Mouse (Mus musculus) inflammation-experienced regulatory T-cells, adult 6 months (primary cell): ENCODE results near the gene Sh3bp2. TPM values are rescaled to one million over a fixed set of nuclear protein-coding genes. Genes with fewer than 3 reads are reported as not detected.
A peak's percentile ranks its signal among the peaks of the same experiment; 100 is the strongest.

Source experiments
- ATAC-seq: one replicate; pipeline ENCODE4 v1.8.0; 2017
- polyA plus RNA-seq, 3 experiments: library from polyadenylated mRNA; unstranded; fragments of 100-300 nt; shearing (Covaris generic); gene quantifications; one replicate each; pipeline ENCODE4 v1.2.1; 2017

The Sh3bp2 gene
- 10 to 100 TPM in 2 of 3 experiments, 1 to 10 TPM in 1; 4.0 to 15.0 (median 10.2) TPM for polyA plus RNA-seq

- peak; percentile 90 for ATAC-seq
These were observed at the start of gene Sh3bp2 for GRCm38 (mm10) chr5:34525663-34526476. TSS of gene Sh3bp2 (plus strand) at chr5:34525838.

GRCm38 (mm10) chr5:34480926-34481325 lies 44.7 kb upstream of the Sh3bp2 start:
- no peak for ATAC-seq

DNA sequence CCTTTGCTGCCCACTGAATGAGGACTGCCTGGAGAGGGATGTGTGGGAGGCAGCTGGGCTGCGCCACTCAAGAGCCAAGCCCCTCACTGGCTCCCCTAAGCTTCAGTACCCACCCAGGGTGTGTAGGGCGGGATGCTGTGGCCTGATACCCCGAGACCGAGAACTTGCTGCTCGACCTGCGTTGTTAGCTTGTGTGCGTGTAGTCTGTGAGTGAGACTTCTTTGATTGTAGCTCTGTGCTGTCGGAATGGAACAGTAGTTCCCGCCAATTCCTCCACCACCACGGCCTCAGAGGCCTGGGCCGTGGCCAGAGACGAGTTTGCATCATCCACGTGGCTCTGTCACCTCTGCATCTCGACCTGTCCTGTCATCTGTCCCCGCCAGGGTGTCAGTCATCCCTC lies 39.9 kb upstream of the Sh3bp2 start:
- no peak for ATAC-seq

DNA sequence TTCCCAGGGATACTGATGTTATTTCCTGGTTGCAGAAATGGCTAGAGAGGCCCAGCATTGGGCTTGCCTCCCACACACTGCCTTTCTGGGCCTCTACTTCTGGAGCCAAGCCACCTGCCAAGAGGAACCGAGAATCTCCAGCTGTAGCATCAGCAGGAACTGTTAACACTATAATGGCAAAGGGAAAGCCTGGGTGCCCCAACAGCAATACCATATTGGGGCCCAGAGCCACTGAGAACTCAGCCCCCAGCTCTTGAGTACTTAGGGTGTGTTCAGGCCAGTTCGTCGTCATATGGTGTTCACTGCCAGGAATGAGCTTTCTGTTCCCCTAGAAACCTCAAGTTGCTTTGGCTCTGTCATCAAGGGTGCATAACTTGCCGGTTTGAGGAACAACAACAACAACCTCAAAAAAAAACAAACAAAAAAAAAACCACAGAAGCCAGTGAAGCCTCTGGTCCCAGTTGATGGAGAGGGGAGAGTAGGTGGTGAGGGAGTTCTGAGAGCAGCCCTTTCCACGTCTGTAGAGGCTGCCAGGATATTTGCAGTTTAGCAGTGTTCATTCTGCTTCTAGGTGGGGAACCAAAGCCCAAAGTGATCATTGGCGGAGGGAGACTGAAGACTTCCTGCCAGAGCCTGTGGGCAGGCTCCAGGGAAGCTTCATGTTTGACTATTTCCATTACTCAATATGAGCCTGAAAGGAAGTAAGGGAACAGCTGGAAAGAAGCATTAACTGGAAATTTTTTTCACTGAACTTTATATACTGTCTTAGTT lies 38.1 kb upstream of the Sh3bp2 start:
- no peak for ATAC-seq

- no peak for ATAC-seq
These were observed 36.8 kb upstream of the Sh3bp2 start for GRCm38 (mm10) chr5:34488741-34489417.

- no peak for ATAC-seq
These were observed 36.2 kb upstream of the Sh3bp2 start for GRCm38 (mm10) chr5:34489418-34489787.

DNA sequence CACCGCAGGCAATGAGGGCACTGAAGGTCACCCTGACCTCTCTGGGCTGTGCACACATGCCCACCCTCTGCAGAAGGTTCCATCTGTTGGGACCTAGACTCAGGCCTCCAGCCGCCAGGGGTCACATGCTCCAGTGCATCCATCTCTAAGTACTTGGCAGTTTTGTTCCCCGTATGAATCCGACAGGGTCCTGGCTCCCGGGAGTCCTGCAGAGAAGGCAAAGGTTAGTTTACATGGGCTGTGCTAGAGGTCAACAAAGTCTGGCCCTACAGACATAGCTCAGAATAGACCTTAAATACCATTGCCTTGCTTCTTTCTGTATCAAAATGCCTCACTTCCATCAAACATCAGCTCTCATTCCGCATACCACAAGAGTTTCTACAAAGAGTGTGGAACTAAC lies 28.9 kb upstream of the Sh3bp2 start:
- ATAC-seq: no peak

- ATAC-seq: peak; percentile 58
These were observed 24.8 kb upstream of the Sh3bp2 start for GRCm38 (mm10) chr5:34500886-34501285.

- peak; percentile 78 for ATAC-seq
These were observed 24.1 kb upstream of the Sh3bp2 start for GRCm38 (mm10) chr5:34501588-34501987.

- ATAC-seq: no peak
These were observed 23.2 kb upstream of the Sh3bp2 start for GRCm38 (mm10) chr5:34502411-34502810.

DNA sequence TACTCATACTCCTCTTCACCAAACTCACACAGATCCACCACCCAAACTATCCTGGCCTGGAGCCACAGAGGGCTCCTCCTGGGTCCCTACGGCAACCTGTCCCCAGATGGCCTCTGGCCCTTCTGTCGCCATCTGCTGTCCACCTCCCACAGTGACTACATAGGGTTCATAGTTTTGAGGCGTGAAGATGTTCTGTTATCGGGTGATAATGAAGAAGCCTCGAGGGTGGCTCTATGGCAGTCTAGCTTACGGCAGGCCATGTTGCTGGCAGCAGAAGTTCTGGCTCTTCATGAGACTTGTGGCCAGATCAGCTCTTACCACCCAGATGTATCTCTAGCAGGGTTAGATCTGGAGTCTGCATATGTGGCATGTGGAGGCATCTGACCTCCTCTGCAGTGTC lies 22.8 kb upstream of the Sh3bp2 start:
- no peak for ATAC-seq

- no peak for ATAC-seq
These were observed 13.2 kb upstream of the Sh3bp2 start for GRCm38 (mm10) chr5:34512486-34512885.

DNA sequence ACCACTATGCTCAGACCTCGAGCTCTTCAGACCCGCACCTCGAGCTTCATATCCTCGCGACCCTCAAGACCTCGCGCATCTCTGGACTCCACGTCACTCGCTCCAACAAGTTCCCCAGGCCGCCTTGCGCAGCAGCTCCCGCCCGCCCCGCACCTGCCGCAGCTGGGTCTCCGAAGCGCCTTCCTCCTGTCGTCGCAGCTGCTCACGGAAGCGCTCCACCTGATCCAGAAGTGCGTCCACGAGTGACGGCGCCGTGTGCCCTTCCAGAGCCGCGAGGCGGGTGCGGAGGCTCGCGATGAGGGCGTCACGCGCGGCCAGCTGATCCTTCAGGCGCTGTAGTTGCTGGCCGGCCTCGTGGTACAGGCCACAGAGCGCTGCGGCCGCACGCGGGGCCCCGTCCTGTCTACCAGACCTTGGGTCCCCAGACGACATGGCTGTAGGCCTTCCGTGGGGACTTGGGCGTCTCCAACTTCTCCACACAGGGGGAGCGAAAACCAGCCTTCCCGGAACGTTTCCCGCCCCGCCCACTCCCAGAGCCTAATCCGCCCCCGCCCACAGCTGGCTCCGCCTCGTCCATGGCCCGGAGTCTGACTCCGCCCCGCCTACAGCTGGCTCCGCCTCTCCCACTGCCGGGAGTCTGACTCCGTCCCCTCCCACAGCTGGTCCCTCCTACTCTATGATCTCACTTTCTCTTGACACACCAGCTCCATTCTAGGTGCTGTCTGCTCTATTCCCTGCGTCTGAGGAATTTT lies 12.0 kb upstream of the Sh3bp2 start, which contains the start of gene Tnip2:
Gene Tnip2, minus strand, starts transcription at position 526 of the 752 bp plus-strand sequence.
- ATAC-seq: peak; percentile 92

- ATAC-seq: peak; percentile 45
These were observed 11.4 kb upstream of the Sh3bp2 start for GRCm38 (mm10) chr5:34514218-34514566.

- ATAC-seq: no peak
These were observed 10.5 kb upstream of the Sh3bp2 start for GRCm38 (mm10) chr5:34515096-34515495.

- no peak for ATAC-seq
These were observed 7.7 kb upstream of the Sh3bp2 start for GRCm38 (mm10) chr5:34517913-34518312.

DNA sequence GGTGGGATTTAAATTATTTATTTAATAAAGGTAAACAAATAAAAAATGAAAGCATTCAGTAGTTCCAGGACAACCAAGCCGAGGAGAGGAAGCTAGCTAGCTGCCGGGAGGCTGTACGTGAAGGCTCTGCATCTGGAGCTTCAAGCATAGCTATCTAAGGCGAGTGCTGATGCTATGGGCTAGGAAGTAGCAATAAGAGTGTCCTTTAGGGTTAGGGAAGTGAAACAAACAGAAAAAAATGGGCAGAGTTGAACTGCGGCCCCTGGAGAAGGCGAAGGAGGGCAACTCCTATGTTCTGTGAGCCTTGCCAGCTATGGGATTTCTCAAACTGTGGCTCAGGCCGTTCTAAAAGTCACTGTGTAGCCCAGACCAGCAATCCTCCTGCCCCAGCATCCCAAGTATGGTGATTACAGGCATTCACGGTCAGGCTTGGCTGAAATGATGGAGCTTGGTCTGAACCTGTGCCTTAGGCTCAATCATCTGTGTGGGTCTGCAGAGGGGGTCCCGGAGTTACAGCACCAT lies 6.2 kb upstream of the Sh3bp2 start:
- ATAC-seq: no peak

GRCm38 (mm10) chr5:34520458-34521209 lies 5.0 kb upstream of the Sh3bp2 start:
- ATAC-seq: peak; percentile 72

DNA sequence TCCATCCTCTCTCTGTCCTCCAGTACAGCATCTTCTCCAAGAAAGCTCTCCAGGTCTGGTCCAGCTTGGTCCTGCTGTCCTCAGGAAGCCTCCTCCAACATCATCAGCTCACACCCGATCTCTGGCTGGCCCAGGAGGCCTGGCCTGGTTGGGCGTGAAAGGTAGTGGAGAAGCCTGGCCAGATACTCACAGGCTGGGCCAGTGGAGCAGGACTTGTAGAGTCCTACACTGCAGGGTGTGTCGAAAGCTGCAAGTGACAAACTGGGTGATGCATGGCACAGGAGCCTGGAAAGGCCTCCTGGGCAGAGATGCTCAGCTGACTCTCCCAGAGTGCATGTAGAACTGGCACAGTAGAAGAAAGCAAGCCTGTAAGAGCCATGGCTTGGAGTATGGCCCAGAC lies 4.3 kb upstream of the Sh3bp2 start:
- ATAC-seq: no peak

GRCm38 (mm10) chr5:34523958-34524485 lies 1.6 kb upstream of the Sh3bp2 start:
- no peak for ATAC-seq

- ATAC-seq: no peak
These were observed 1.1 kb upstream of the Sh3bp2 start for GRCm38 (mm10) chr5:34524511-34524910.
